Mouse (Mus musculus) activated CD4-positive, CD25-positive, alpha-beta regulatory T cell, adult 4 months (primary cell): Measurements from ENCODE around the gene Gpr137c. TPM values are rescaled to one million over a fixed set of nuclear protein-coding genes. Genes with fewer than 3 reads are reported as not detected.

Experiments
- ATAC-seq: one replicate; pipeline ENCODE4 v1.8.0; 2017
- polyA plus RNA-seq, 2 experiments: library from polyadenylated mRNA; unstranded; fragments of 100-300 nt; shearing (Covaris generic); gene quantifications; one replicate each; pipeline ENCODE4 v1.2.1; 2017

Gpr137c gene
- polyA plus RNA-seq = under 1 TPM; 0.26 to 0.31 TPM

DNA sequence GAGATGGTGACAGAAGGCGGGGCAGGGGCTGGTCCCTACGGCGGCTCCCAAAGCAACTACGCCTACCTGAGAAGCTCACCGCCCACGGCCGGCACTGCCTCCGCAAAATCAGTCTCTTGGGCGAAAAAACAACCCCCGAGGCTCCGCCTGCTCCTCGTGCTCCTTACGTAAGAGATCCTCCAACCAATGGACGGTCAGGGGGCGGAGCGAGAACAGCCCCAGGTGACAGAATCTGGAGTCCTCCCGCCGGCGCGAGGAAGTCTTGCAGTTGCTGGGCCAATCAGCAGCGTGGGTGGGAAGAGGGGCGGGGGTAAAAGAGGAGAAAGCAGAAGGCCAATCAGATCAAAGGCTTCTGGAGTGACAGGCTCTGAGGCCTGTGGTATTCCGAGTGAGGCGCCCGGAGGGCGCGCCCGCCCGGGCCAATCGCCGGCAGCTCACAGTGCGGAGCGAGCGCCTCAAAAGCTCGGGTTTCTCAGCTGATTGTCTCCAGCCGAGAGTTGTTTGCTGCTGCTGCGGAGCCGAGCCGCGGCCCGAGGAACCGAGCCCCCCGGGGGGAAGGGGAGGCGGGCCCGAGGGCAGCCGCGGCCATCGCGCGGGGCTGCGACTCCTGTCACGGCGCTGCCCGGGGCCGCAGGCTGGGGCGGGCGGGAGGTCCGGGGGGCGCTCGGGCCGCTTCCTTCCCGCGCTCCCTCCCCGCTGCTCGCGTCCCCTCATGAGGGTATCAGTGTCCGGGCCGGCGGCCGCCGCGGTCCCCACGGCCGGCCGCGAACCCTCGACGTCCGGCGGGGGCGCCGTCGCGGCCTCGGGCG, at the start of gene Gpr137c:
Gene Gpr137c, plus strand, starts transcription at position 437 of the 809 bp plus-strand sequence.
- ATAC-seq = peak; percentile 89

DNA sequence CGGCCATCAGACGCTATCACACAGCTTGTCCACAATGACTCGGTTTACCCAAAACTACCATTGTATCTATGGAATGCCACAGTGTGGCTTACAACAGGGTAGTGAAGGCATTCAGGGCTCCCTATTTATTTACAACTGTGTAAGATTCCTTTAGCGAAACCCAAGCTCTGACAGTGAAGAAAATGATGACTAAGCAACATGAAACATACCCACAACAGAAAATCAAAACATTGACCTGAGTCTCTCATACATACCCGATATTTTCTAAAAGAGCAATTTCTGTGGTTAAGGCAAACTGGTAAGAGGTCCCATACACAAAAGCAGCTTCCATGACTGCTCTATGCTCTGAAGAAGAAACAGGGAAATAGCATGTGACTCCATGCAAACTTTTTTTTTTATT, 47.3 kb upstream of the Gpr137c start:
- no peak for ATAC-seq

DNA sequence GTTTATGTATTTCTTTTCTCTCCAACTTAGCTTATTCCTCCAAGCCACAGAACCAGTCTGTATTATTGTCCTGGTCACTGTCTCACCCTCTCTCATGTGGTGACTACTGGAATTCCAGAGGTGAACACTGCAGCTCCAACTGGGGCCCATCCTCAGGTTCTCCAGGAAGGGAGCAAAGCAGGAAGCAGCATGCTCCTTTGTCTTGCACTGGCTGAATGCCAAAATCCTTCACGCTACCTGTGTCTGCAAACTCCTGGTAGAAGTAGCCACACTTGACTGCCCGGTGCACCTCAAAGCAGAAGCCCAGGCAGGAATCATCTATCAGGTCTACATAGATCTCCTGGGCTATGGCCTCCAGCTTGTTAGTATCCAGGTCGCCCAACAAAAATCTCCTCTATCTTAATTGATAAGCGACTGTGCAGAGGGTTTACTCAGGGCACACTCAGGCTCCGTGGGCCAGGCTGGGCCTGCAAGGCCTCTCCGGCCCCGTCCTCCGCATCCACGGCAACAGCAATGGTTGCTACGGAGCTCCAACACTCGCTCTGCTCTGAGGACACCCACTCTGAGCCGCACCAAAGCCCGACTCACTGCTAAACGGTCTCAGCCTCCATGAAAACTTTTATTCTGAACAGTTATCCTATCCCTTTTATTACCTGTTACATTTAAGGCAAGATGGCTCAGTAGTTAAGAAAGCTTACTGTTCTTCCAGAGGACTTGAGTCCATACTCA, 44.3 kb upstream of the Gpr137c start:
- no peak for ATAC-seq

GRCm38 (mm10) chr14:45179186-45179585, 40.3 kb upstream of the Gpr137c start:
- ATAC-seq = no peak

GRCm38 (mm10) chr14:45179606-45180005, 39.9 kb upstream of the Gpr137c start:
- ATAC-seq = no peak

GRCm38 (mm10) chr14:45181611-45182010, 37.9 kb upstream of the Gpr137c start:
- no peak for ATAC-seq

DNA sequence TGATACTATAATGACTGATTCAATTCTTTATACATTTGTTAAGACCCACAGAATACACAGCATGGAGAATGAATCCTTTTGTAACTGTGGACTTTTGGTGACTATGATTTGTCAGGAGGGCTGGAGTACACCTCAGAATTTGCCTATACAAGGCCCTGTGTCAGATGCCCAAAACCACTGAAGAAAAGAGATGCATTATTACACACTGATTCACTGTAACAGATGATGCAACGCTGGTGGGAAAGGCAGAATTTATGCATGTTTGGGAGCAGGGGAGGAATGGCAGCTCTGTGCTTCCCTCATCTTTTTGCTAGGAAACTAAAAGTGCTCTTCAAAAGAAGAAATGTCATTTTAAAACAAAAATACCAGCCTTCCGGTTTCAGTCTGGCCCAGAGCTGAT, 28.5 kb upstream of the Gpr137c start:
- no peak for ATAC-seq

- ATAC-seq = no peak
These were observed 18.9 kb upstream of the Gpr137c start for GRCm38 (mm10) chr14:45200607-45201006.

DNA sequence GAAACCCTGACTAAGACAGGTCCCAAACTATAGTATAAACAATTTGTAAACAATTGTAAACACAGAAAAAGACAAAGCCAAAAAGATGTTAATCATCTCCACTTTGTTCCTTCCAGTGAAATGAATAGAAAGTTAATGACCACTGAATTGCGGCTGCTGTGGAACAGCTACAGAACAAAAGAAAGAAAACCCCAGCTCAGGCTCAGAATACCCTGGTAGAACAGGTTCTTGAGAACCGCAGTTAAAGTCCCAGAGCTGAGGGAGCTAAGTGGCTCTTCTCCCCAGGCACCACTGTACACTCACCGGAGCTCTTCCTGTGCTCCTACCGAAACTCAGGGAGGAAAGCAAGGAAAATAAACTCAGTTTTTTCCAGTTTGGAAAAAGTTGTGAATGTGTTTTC, 8.8 kb upstream of the Gpr137c start:
- no peak for ATAC-seq

DNA sequence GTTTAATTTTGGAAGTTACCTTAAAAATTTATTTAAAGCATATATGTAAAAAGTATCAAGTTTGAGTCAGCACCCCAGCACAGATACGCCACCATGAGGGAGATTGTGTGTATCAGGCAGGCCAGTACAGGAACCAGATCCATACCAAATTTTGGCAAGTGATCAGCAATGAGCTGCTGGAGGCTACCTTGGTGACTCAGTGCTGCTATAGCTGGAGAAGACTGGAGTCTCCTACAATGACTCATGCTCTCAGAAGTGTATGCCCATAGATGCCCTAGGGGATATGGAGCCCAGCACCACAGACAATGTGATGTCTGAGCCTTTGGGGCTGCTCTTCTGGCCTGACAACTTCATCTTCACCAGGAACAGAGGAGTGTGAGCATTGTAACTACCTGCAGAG, 8.1 kb upstream of the Gpr137c start:
- ATAC-seq = no peak

DNA sequence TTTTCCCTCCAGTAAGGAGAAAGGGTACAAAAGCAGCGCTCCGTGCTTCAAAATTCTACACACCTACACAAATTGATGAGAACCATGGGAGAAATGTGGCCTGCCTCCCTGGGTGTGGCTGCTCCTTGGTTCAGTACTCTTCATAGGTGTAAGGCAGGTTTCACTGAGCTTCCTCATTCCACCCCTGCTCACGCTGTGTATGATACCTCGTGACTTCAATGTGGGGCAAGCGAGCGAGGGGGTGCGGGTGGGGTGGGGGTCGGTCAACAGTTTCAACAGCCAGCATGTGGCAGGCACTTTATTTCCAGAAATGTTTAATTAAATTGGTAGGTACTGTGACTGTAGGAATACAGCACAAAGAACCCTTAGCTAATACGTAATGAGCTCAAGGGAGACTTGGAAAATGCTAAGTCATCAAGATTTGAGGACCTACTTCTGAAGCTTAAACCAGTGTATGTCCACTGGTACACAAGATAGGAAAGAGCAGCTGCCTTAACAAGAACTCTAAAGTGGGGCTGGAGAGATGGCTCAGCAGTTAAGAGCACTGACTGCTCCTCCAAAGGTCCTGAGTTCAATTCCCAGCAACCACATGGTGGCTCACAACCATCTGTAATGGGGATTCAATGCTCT, 2.7 kb upstream of the Gpr137c start:
- ATAC-seq = no peak

DNA sequence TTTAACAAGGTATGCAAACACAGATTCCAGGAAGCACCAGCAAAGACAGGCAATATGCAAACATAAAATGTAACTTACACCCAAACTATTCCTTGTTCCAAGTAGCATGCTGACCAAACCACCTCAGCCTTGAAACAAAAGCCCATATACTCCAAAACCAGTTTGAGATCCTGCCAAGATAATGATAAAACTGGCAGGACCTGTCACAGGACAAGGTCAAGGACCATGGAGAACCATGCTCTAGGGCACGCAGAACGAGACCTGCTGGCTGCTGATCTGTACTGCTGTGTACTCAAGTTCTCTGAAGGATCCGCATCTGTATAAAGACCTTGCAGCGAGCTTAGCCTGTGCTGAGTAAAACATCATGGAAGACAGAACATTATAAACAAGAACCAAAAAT, 1.8 kb upstream of the Gpr137c start:
- no peak for ATAC-seq

DNA sequence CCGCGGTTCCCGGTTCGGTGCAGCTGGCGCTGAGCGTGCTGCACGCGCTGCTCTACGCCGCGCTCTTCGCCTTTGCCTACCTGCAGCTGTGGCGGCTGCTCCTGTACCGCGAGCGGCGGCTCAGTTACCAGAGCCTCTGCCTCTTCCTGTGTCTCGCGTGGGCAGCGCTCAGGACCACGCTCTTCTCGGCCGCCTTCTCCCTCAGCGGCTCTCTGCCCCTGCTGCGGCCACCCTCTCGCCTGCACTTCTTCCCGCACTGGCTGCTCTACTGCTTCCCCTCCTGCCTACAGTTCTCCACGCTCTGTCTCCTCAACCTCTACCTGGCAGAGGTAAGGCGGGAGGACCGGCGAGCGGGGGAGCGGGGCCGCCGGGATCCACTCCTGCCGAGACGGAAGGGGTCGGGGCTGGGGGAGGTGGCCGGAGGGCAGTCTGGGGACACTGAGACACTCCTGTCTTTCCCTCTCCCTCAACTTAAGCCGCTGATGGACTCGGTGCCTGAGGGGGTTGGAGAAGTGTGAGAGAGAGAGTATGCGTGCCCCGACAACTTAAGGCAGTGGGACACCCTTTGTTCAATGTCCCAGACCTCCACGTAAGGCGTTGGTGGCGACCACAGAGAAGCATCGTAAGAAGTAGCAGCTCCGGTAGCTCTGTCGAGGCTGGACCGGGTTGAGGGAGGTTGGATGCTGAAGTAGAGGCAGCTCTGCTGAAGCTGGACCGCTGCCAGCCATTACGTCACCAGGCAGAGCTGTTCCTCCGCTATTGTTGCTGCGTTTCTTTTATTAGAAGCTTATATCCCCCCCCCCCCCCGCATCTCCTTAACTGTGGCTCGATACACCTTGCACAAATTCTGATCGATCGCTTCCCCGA, 806 bp downstream of the Gpr137c start, which contains the start of gene Txndc16:
Gene Txndc16, minus strand, starts transcription at position 239 of the 867 bp plus-strand sequence.
- peak; percentile 11 for ATAC-seq

GRCm38 (mm10) chr14:45220957-45221630, 1.6 kb downstream of the Gpr137c start:
- ATAC-seq = no peak

- no peak for ATAC-seq
These were observed 19.5 kb downstream of the Gpr137c start for GRCm38 (mm10) chr14:45239042-45239441.

- ATAC-seq = no peak
These were observed 22.1 kb downstream of the Gpr137c start for GRCm38 (mm10) chr14:45241613-45242012.

GRCm38 (mm10) chr14:45251548-45252076, 32.1 kb downstream of the Gpr137c start:
- ATAC-seq = no peak

DNA sequence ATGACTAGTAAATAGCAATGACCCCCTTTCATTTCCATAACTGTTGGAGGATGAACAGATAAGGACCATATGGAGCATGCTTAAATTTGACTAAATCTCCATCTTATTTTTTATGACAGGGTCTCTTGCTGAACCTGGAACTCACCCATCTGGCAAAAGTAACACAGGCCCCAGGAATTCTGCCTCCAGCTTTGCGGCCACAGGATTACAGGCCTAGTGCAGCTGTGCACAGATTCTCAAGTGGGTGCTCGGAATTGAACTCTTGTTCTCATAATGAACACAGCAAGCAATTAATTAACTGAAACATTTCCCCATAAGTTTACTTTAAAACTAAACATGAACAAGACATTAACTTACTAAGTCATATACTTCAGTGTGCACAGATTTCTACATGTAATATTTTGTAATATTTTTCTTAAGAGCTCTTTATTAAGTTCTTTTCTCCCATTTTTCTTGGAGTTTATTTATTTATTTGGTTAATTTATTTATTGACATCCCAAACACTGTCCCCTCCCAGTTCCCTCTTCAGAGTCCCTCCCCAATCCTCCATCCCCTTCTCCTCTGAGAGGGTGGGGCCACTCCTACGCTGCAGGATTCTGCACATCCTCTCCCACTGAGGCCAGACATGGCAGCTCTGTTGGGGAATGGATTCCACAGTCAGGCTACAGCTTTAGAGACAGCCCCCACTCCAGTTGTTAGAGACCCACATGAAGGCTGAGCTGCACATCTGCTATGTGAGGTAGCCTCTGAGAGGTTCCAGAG, 44.5 kb downstream of the Gpr137c start:
- ATAC-seq = no peak

- ATAC-seq = no peak
These were observed 56.3 kb downstream of the Gpr137c start for GRCm38 (mm10) chr14:45275816-45276215.

- ATAC-seq = no peak
These were observed 62.5 kb downstream of the Gpr137c start for GRCm38 (mm10) chr14:45282066-45282465.

GRCm38 (mm10) chr14:45291608-45292007, 72.1 kb downstream of the Gpr137c start:
- no peak for ATAC-seq
